Mouse (Mus musculus) E14TG2a.4 (cell line): ENCODE data around the gene Hebp1.

ENCODE experiments used
- CTCF ChIP-seq: conservative IDR thresholded peaks from 2 replicates; pipeline ENCODE4 v1.5.1; 2014; ENCODE audit warnings: low read length
- POU5F1 ChIP-seq: IDR thresholded peaks from 2 replicates; pipeline ENCODE4 v1.6.1; 2014; ENCODE audit warnings: low read length, borderline replicate concordance

GRCm38 (mm10) chr6:135158509-135158908 is 39.3 kb downstream of the Hebp1 start:
- no peak for TF ChIP-seq POU5F1
- no peak for TF ChIP-seq CTCF
